Mouse (Mus musculus): ENCODE measurements around the gene Cyp4f39. TPM values are rescaled to one million over a fixed set of nuclear protein-coding genes. Genes with fewer than 3 reads are reported as not detected.

Cyp4f39 gene
- polyA plus RNA-seq (2015; fragmentation: Nextera tagmentation; extraction: Ambion mirVana): 0.37 and 0.88 TPM in 2 replicates

DNA sequence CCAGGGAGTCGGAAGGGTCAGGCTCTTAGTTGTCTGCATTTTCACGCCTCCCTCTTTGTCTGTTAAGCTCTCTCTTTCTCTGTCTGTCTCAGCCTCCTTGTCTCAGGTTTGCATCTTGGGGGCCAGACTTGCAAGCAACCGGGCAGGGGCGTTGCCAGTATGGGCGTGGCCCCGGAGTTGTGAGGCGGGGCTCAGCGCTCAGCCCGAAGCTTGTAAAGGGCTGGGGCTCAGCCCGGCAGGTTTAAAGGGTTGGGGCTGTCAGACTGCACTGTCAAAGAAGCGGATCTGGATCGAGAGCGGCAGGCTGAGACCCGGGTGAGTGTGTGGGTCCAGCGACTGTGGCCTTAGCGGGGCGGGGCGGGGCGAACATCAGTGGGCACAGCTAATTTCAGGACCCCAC lies at the start of gene Cyp4f39:
TSS of gene Cyp4f39 (plus strand) at position 242 of the 400 bp plus-strand sequence.
- no peak; the same call in 1 of the 2 replicates for ATAC-seq
- H3K9ac ChIP-seq (ENCODE audit: low read depth, low read length): peak within 1 kb of the TSS; percentile 37; the same call in 1 of the 2 replicates

DNA sequence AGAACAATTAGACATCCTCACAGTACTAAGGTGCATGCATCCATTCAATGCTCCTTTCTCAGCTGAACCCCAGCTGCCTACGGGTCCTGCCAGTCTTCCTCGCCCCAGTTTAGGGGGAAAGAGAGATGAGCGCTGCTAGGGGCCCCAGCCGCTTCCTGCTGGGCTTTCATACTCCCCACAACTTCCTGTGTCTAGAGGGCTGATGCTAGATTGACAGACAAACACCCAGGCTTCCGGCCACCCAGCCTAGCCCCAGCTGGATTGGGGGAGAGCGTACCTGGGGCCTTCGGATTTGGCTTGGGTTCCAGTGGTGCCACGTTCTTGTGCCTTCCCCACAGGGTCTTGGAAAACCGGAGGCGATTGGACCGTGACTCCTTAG lies 49.8 kb upstream of the Cyp4f39 start:
- Histone ChIP-seq H3K27ac (ENCODE audit: low read length) (no peak overlapping the region), H3K4me3 (ENCODE audit: low read length) (peak overlapping the region; percentile 14; the same call in 1 of the 2 replicates), H3K9me3 (ENCODE audit: control insufficient read depth, low read length) (no peaks in the 10 kb centered on the region), H3K27me3 (replicated peaks; ENCODE audit: control insufficient read depth, insufficient read depth, low read length) (peaks cover 5% of the 10 kb centered on the region), H3K36me3 (ENCODE audit: control insufficient read depth, insufficient read depth, low read length) (no peaks in the 10 kb centered on the region), H3K4me2 (ENCODE audit: low read depth, low read length) (no peak overlapping the region), H3K4me1 (ENCODE audit: control insufficient read depth, insufficient read depth, low read length) (no peaks in the 10 kb centered on the region), H3K9ac (ENCODE audit: low read depth, low read length) (0 out of 2 replicates have a peak overlapping the region, but pooled peaks have one; percentile 8)
- 65% methylated on average over 11 of the region's 11 CpGs for WGBS
- ATAC-seq: no peak

More for the DNA sequence above, at the start of gene Cyp4f39:
- peaks cover 6% of the 10 kb centered on the region for H3K4me1 ChIP-seq (ENCODE audit: control insufficient read depth, insufficient read depth, low read length)
- peak within 1 kb of the TSS; percentile 55 for H3K4me2 ChIP-seq (ENCODE audit: low read depth, low read length)
- H3K9me3 ChIP-seq (ENCODE audit: control insufficient read depth, low read length): 0 out of 2 replicates have a peak, but pooled peaks cover 3% of the 10 kb centered on the region
- H3K36me3 ChIP-seq (ENCODE audit: control insufficient read depth, insufficient read depth, low read length): no peaks in the 10 kb centered on the region
- 3% methylated on average over 19 of the region's 19 CpGs for WGBS
- H3K27me3 ChIP-seq (replicated peaks; ENCODE audit: control insufficient read depth, insufficient read depth, low read length): peaks cover 12% of the 10 kb centered on the region; the same call in 1 of the 2 replicates
- peak within 1 kb of the TSS; percentile 26 for H3K4me3 ChIP-seq (ENCODE audit: low read length)
- no peak within 1 kb of the TSS for H3K27ac ChIP-seq (ENCODE audit: low read length)

DNA sequence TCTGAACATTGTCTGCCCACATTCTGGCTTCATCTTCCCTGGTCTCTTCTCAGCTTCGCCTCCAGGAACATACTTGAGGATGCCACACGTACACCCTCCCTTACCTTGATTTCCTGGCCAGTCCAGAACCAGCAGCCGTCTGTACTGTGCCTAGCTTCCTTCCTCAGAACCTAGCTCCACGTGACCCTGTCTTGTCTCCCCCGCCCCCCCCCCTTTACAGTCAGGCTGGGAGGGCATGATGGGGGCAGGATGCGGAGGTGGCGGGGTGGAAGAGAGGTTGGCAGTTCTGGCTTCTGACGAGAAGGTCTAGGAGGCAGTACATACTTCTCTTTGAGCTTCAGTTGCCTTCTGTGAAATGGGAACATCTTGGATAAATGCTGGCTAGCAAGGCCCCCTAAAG lies 49.1 kb upstream of the Cyp4f39 start, which contains the start of gene Rasal3:
TSS of gene Rasal3 (minus strand) at position 167 of the 400 bp plus-strand sequence.
- no peak for ATAC-seq
- Histone ChIP-seq H3K9me3 (ENCODE audit: control insufficient read depth, low read length) (no peaks in the 10 kb centered on the region), H3K36me3 (ENCODE audit: control insufficient read depth, insufficient read depth, low read length) (no peaks in the 10 kb centered on the region), H3K4me3 (ENCODE audit: low read length) (peak within 1 kb of the TSS; percentile 14; the same call in 1 of the 2 replicates), H3K27me3 (replicated peaks; ENCODE audit: control insufficient read depth, insufficient read depth, low read length) (no peaks in the 10 kb centered on the region; the same call in 1 of the 2 replicates), H3K9ac (ENCODE audit: low read depth, low read length) (0 out of 2 replicates have a peak within 1 kb of the TSS, but pooled peaks have one; percentile 8), H3K4me1 (ENCODE audit: control insufficient read depth, insufficient read depth, low read length) (no peaks in the 10 kb centered on the region), H3K4me2 (ENCODE audit: low read depth, low read length) (no peak within 1 kb of the TSS), H3K27ac (ENCODE audit: low read length) (no peak within 1 kb of the TSS)
- 72% methylated on average over 8 of the region's 8 CpGs for WGBS

DNA sequence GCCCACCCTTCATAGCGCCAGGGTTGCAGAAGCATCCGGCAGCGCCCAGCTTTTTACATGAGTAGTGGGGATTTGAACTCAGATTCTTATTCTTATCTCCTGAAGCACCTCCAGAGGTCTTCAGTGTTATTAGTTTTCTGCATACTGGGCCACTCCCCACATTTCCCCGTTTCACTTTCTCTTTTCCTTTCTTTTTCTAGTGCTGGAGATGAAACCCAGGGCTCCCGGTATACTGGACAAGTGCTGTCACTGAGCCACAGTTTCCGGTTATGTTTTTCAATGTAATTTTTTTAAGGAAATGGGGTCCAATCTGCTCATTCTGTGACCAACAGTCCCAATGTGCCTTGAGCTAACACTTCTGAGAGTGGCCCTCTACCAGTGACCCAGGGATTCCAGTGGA lies 40.6 kb upstream of the Cyp4f39 start:
- peaks cover 15% of the 10 kb centered on the region for H3K27me3 ChIP-seq (replicated peaks; ENCODE audit: control insufficient read depth, insufficient read depth, low read length)
- WGBS: 81% methylated on average over 6 of the region's 6 CpGs
- no peaks in the 10 kb centered on the region for H3K4me1 ChIP-seq (ENCODE audit: control insufficient read depth, insufficient read depth, low read length)
- H3K4me2 ChIP-seq (ENCODE audit: low read depth, low read length): no peak overlapping the region
- no peak overlapping the region for H3K9ac ChIP-seq (ENCODE audit: low read depth, low read length)
- ATAC-seq: no peak
- no peaks in the 10 kb centered on the region for H3K9me3 ChIP-seq (ENCODE audit: control insufficient read depth, low read length)
- H3K27ac ChIP-seq (ENCODE audit: low read length): no peak overlapping the region
- H3K36me3 ChIP-seq (ENCODE audit: control insufficient read depth, insufficient read depth, low read length): no peaks in the 10 kb centered on the region
- no peak overlapping the region for H3K4me3 ChIP-seq (ENCODE audit: low read length)

DNA sequence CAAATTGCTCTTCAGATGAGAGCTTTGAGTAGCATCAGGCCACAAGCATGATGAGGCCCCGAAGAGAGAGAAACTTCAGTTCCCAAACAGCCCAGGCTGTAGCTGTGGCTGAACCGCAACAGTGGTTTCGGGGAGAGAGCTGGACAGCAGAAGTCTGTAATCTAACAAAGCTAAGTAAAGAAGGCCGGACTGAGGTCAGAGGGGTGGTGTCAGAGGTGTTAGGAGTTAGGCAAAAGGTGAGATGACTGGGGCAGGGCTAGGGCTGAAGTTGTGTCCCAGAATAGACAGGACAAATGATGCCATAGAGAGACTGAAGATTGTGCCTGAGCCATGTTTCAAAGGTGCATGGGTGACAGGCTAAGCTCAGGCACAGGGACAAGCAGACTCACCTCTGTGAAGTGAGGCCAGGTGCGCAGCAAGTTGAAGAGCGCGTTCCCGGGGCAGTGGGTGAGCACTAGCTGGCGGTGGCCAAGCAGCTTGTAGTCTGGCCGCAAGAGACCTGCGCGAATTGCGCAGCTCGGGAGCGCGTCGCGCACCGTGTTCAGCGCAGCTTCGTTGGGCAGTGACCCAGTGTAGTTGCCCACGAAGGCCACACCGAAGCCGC lies 37.0 kb upstream of the Cyp4f39 start:
- 31% methylated on average over 24 of the region's 24 CpGs for WGBS

DNA sequence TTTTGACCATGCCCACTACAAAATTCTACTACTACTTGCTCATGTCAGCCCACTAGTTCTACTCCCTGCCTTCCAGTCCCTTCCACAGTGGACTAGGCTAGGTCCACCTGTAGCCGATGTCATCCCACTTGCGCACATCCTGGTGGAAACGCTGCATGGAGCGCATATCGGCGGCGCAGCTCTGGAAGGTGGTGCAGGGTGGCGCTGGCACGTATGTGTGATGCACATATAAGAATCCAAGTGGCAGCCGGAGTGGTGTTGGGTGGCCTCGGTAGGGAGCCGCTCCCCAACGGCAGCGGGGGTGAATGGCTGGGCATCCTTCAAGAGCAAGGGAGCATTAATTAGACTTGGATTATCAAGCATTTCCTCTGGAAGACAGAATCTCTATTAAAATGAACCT lies 35.8 kb upstream of the Cyp4f39 start:
- no peak overlapping the region for H3K4me2 ChIP-seq (ENCODE audit: low read depth, low read length)
- no peak overlapping the region for H3K27ac ChIP-seq (ENCODE audit: low read length)
- no peak overlapping the region for H3K9ac ChIP-seq (ENCODE audit: low read depth, low read length)
- WGBS: 91% methylated on average over 14 of the region's 14 CpGs
- ATAC-seq: no peak
- no peaks in the 10 kb centered on the region for H3K4me1 ChIP-seq (ENCODE audit: control insufficient read depth, insufficient read depth, low read length)
- no peaks in the 10 kb centered on the region for H3K36me3 ChIP-seq (ENCODE audit: control insufficient read depth, insufficient read depth, low read length)
- H3K9me3 ChIP-seq (ENCODE audit: control insufficient read depth, low read length): no peaks in the 10 kb centered on the region
- H3K27me3 ChIP-seq (replicated peaks; ENCODE audit: control insufficient read depth, insufficient read depth, low read length): peaks cover 15% of the 10 kb centered on the region
- no peak overlapping the region for H3K4me3 ChIP-seq (ENCODE audit: low read length)

More for the DNA sequence above, 37.0 kb upstream of the Cyp4f39 start:
- peaks cover 15% of the 10 kb centered on the region for H3K27me3 ChIP-seq (replicated peaks; ENCODE audit: control insufficient read depth, insufficient read depth, low read length)
- no peaks in the 10 kb centered on the region for H3K9me3 ChIP-seq (ENCODE audit: control insufficient read depth, low read length)
- H3K9ac ChIP-seq (ENCODE audit: low read depth, low read length): no peak overlapping the region
- H3K4me3 ChIP-seq (ENCODE audit: low read length): no peak overlapping the region
- no peak for ATAC-seq
- no peaks in the 10 kb centered on the region for H3K36me3 ChIP-seq (ENCODE audit: control insufficient read depth, insufficient read depth, low read length)
- no peak overlapping the region for H3K4me2 ChIP-seq (ENCODE audit: low read depth, low read length)
- H3K27ac ChIP-seq (ENCODE audit: low read length): no peak overlapping the region
- no peaks in the 10 kb centered on the region for H3K4me1 ChIP-seq (ENCODE audit: control insufficient read depth, insufficient read depth, low read length)

DNA sequence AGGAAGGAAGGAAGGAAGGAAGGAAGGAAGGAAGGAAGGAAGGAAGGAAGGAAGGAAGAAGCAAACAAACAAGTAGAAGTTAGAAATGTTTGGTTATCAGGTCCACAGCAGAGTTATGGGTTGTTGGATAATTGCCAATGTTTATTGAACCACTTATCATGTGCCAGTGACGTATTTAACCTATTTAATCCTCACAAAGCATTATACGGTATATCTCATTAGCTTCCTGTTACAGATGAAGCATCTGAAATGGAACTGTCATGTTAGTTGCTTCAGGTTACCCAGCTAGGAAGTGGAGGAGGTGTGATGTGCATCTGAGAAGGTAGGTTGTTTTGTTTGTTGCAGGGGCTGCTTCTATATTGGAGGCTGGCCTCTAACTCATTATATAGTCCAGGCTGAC lies 32.5 kb upstream of the Cyp4f39 start:
- peaks cover 13% of the 10 kb centered on the region for H3K27me3 ChIP-seq (replicated peaks; ENCODE audit: control insufficient read depth, insufficient read depth, low read length)
- no peak overlapping the region for H3K4me2 ChIP-seq (ENCODE audit: low read depth, low read length)
- no peaks in the 10 kb centered on the region for H3K36me3 ChIP-seq (ENCODE audit: control insufficient read depth, insufficient read depth, low read length)
- H3K9ac ChIP-seq (ENCODE audit: low read depth, low read length): no peak overlapping the region
- no peaks in the 10 kb centered on the region for H3K4me1 ChIP-seq (ENCODE audit: control insufficient read depth, insufficient read depth, low read length)
- no peak overlapping the region for H3K27ac ChIP-seq (ENCODE audit: low read length)
- H3K9me3 ChIP-seq (ENCODE audit: control insufficient read depth, low read length): no peaks in the 10 kb centered on the region
- 47% methylated on average over 2 of the region's 2 CpGs for WGBS
- H3K4me3 ChIP-seq (ENCODE audit: low read length): no peak overlapping the region
- ATAC-seq: no peak

DNA sequence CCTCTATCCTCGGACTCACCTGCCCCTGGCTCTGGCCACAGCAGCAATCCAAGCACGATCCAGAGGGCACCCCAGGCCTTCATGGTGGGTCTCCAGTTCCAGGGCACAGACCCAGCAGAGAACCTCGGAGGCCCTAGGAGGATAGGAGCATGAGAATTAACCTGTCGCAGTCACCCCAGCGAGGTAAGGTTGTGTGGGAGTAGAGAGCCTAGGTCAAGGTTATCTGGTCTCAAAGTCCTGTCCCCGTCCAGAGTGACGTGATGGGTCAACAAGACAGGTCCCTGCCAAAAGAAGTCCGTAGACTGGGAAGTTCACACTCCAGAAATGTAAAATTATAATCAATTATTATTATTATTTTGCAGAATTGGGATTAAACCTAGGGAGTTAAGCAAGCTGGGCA lies 31.7 kb upstream of the Cyp4f39 start:
- no peak overlapping the region for H3K9ac ChIP-seq (ENCODE audit: low read depth, low read length)
- H3K27ac ChIP-seq (ENCODE audit: low read length): no peak overlapping the region
- no peak overlapping the region for H3K4me3 ChIP-seq (ENCODE audit: low read length)
- no peak overlapping the region for H3K4me2 ChIP-seq (ENCODE audit: low read depth, low read length)
- no peaks in the 10 kb centered on the region for H3K36me3 ChIP-seq (ENCODE audit: control insufficient read depth, insufficient read depth, low read length)
- peaks cover 5% of the 10 kb centered on the region for H3K27me3 ChIP-seq (replicated peaks; ENCODE audit: control insufficient read depth, insufficient read depth, low read length)
- no peaks in the 10 kb centered on the region for H3K4me1 ChIP-seq (ENCODE audit: control insufficient read depth, insufficient read depth, low read length)
- H3K9me3 ChIP-seq (ENCODE audit: control insufficient read depth, low read length): no peaks in the 10 kb centered on the region
- no peak for ATAC-seq
- WGBS: 87% methylated on average over 8 of the region's 8 CpGs

DNA sequence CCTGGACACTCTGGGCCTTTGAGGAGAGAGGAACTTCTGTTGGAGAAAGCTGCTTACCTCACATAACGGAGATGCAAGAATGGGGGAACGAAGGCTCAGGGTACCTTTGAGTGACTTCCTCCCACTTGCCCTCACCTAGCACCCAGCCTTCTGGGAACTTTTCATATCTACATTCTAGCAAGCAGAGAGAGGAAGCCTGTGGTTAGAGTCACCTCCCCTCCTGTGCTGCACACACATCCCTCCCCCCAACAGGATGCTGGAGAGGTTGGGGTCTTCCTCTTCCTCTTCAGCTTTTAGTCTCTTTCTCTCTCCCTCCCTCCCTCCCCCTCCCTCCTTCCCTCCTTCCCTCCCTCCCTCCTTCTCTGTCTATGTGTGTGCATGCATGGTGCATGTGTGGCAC lies 28.5 kb upstream of the Cyp4f39 start, which contains the start of gene Pglyrp2:
TSS of gene Pglyrp2 (minus strand) at position 134 of the 400 bp plus-strand sequence.
- 87% methylated on average over 2 of the region's 2 CpGs for WGBS
- H3K9me3 ChIP-seq (ENCODE audit: control insufficient read depth, low read length): no peaks in the 10 kb centered on the region

More for the DNA sequence above, 28.5 kb upstream of the Cyp4f39 start, which contains the start of gene Pglyrp2:
- no peak for ATAC-seq
- H3K4me2 ChIP-seq (ENCODE audit: low read depth, low read length): no peak within 1 kb of the TSS
- H3K4me3 ChIP-seq (ENCODE audit: low read length): no peak within 1 kb of the TSS
- H3K27ac ChIP-seq (ENCODE audit: low read length): no peak within 1 kb of the TSS
- H3K36me3 ChIP-seq (ENCODE audit: control insufficient read depth, insufficient read depth, low read length): no peaks in the 10 kb centered on the region
- H3K9ac ChIP-seq (ENCODE audit: low read depth, low read length): no peak within 1 kb of the TSS
- no peaks in the 10 kb centered on the region for H3K4me1 ChIP-seq (ENCODE audit: control insufficient read depth, insufficient read depth, low read length)
- H3K27me3 ChIP-seq (replicated peaks; ENCODE audit: control insufficient read depth, insufficient read depth, low read length): no peaks in the 10 kb centered on the region
